Mouse (Mus musculus) bone marrow, adult 2 months (tissue): Measurements from ENCODE around the gene Insig2.

Experiments
- CTCF ChIP-seq: fragments of 200-500 bp; IDR thresholded peaks from 2 replicates; pipeline ENCODE4 v1.5.1; 2011; ENCODE audit warnings: low read length, control low read depth; ENCODE audit not compliant: control insufficient read depth, insufficient read depth
- POLR2A ChIP-seq: fragments of 200-500 bp; IDR thresholded peaks from 2 replicates; pipeline ENCODE4 v1.6.1; 2011; ENCODE audit warnings: low read depth, mild to moderate bottlenecking, control low read depth, low read length, borderline replicate concordance; ENCODE audit not compliant: control insufficient read depth

DNA sequence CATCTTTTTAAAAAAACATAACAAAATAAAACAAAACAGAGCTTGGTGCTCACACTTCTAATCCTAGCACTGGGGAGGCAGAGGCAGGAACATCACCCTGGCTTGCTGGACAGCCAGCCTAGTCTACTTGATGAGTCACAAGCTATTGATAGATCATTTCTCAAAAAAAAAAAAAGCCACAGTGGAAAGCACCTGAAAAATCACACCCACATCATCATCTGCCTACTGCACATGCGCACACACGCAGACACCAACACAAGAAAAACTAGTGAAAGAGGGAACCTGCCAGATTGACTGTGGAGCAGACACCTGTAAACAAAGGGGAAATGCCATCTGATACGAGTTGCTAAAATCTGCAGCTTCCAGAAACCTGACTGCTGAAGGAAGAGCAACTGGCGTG is 54.9 kb downstream of the Insig2 start:
- TF ChIP-seq CTCF = no peak
- TF ChIP-seq POLR2A = no peak
